Mouse (Mus musculus): ENCODE measurements around the gene Nhp2. TPM values are rescaled to one million over a fixed set of nuclear protein-coding genes. Genes with fewer than 3 reads are reported as not detected.

Nhp2 gene
- polyA plus RNA-seq (2015; fragmentation: Nextera tagmentation; extraction: Ambion mirVana), result 61.8 and 66.3 TPM in 2 replicates

GRCm38 (mm10) chr11:51619409-51620060, at the start of gene Nhp2:
Gene Nhp2 (plus strand): TSS chr11:51619735.

GRCm38 (mm10) chr11:51584431-51585248, 34.9 kb upstream of the Nhp2 start, which contains the start of gene Phykpl:
Gene Phykpl (plus strand): TSS chr11:51584757.

DNA sequence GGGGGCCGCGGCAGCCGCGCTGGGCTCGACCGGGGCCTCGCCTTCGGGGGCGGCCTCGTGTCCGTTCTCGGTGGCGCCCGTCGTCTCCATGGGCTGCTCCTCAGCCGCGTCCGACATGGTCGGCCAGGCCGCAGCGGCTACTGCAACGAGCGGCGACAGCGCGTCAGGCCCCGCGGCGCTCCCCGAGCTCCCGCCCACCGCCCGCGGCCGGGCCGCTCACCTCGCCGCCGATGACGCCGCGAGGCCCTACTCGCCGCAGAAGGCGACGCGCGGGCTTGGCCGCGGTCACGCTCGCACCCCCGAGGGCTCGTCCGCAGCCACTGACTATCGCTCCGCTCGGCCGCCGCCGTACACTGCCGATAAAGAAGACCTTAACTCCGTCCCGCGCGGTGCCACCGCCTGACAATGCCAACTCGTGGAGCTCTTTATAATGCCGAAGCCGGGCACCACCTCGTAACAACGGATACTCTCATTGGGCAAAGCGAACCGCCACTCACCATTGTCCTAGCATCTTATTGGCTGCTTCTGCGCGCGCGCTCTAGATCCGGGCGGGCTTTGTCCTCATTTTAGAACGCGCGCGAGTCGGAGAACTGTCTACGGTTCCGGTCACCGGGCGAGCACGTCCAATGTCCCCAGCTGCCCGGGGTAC, 13.0 kb upstream of the Nhp2 start, which contains the start of gene Hnrnpab:
TSS of gene Hnrnpab (minus strand) at position 401 of the 649 bp plus-strand sequence.

GRCm38 (mm10) chr11:51635525-51636322, 16.2 kb downstream of the Nhp2 start, which contains the start of gene Rmnd5b:
Gene Rmnd5b (minus strand): TSS chr11:51635896.

GRCm38 (mm10) chr11:51650691-51651515, 31.4 kb downstream of the Nhp2 start, which contains the start of the genes N4bp3 and D930048N14Rik:
Gene N4bp3 (minus strand): TSS chr11:51650842.
Gene D930048N14Rik (plus strand): TSS chr11:51650954.

Other genes with a start within 250 kb of the Nhp2 start
- gene Phykpl, start 35.0 kb upstream of the Nhp2 start, polyA plus RNA-seq (2015; fragmentation: Nextera tagmentation; extraction: Ambion mirVana), result 27.1 and 27.2 TPM in 2 replicates
- gene Hnrnpab, start 12.9 kb upstream of the Nhp2 start, polyA plus RNA-seq (2015; fragmentation: Nextera tagmentation; extraction: Ambion mirVana), result 114 and 145 TPM in 2 replicates
- 29.7 and 31.3 TPM in 2 replicates for gene Rmnd5b, start 16.2 kb downstream of the Nhp2 start, polyA plus RNA-seq (2015; fragmentation: Nextera tagmentation; extraction: Ambion mirVana)
- 30.6 and 30.9 TPM in 2 replicates for gene N4bp3, start 31.1 kb downstream of the Nhp2 start, polyA plus RNA-seq (2015; fragmentation: Nextera tagmentation; extraction: Ambion mirVana)
- 1.5 and 1.7 TPM in 2 replicates for gene D930048N14Rik, start 31.2 kb downstream of the Nhp2 start, polyA plus RNA-seq (2015; fragmentation: Nextera tagmentation; extraction: Ambion mirVana)
- gene 0610009B22Rik, start 69.1 kb downstream of the Nhp2 start, polyA plus RNA-seq (2015; fragmentation: Nextera tagmentation; extraction: Ambion mirVana), result 91.6 and 93.3 TPM in 2 replicates
- gene Sec24a, start 143.9 kb downstream of the Nhp2 start, polyA plus RNA-seq (2015; fragmentation: Nextera tagmentation; extraction: Ambion mirVana), result 9.2 and 9.6 TPM in 2 replicates
- 164 and 193 TPM in 2 replicates for gene Sar1b, start 144.0 kb downstream of the Nhp2 start, polyA plus RNA-seq (2015; fragmentation: Nextera tagmentation; extraction: Ambion mirVana)
- gene Jade2, start 237.9 kb downstream of the Nhp2 start, polyA plus RNA-seq (2015; fragmentation: Nextera tagmentation; extraction: Ambion mirVana), result 0.37 and 0.69 TPM in 2 replicates

Measured in skeletal muscle tissue, postnatal 0 days (tissue).